Mouse (Mus musculus): ENCODE results near the gene Ifit3. TPM values are rescaled to one million over a fixed set of nuclear protein-coding genes. Genes with fewer than 3 reads are reported as not detected.

The Ifit3 gene
- total and polyA plus RNA-seq, 2 experiments from 2014 or later, result 1.8 to 3.1 TPM

- H3K27me3 ChIP-seq (ENCODE audit: insufficient read depth, low read length), result no peaks in the 10 kb centered on the region
- 82% methylated on average over 2 of the region's 2 CpGs for WGBS
Measured at GRCm38 (mm10) chr19:34627496-34627895, 44.2 kb downstream of the Ifit3 start.

GRCm38 (mm10) chr19:34631487-34631886, 48.2 kb downstream of the Ifit3 start:
- Histone ChIP-seq H3K9ac (replicated peaks; ENCODE audit: low read length) (no peak overlapping the region), H3K4me2 (ENCODE audit: low read depth, low read length) (no peak overlapping the region), H3K9me3 (ENCODE audit: low read length) (no peaks in the 10 kb centered on the region), H3K4me3 (ENCODE audit: low read length) (no peak overlapping the region), H3K27ac (no peak overlapping the region), H3K4me1 (ENCODE audit: insufficient read depth, low read length) (no peaks in the 10 kb centered on the region), H3K36me3 (ENCODE audit: insufficient read depth, low read length) (no peaks in the 10 kb centered on the region), H3K27me3 (ENCODE audit: insufficient read depth, low read length) (no peaks in the 10 kb centered on the region)
- TF ChIP-seq CTCF (IDR thresholded peaks at IDR 0.05; ENCODE audit: low read depth), result no peak
- ATAC-seq (no peak), DNase-seq (ENCODE audit: low spot score) (no peak)

More at GRCm38 (mm10) chr19:34627496-34627895, 44.2 kb downstream of the Ifit3 start:
- H3K9me3 ChIP-seq (ENCODE audit: low read length), result no peaks in the 10 kb centered on the region
- no peak overlapping the region for H3K4me2 ChIP-seq (ENCODE audit: low read depth, low read length)
- no peak for DNase-seq (ENCODE audit: low spot score)
- H3K36me3 ChIP-seq (ENCODE audit: insufficient read depth, low read length), result no peaks in the 10 kb centered on the region
- TF ChIP-seq CTCF (IDR thresholded peaks at IDR 0.05; ENCODE audit: low read depth), result no peak
- no peak for ATAC-seq
- H3K9ac ChIP-seq (replicated peaks; ENCODE audit: low read length), result no peak overlapping the region
- H3K4me1 ChIP-seq (ENCODE audit: insufficient read depth, low read length), result no peaks in the 10 kb centered on the region
- H3K4me3 ChIP-seq (ENCODE audit: low read length), result no peak overlapping the region
- no peak overlapping the region for H3K27ac ChIP-seq

GRCm38 (mm10) chr19:34633484-34633883, 50.2 kb downstream of the Ifit3 start:
- ATAC-seq, result no peak
- Histone ChIP-seq H3K9ac (replicated peaks; ENCODE audit: low read length) (no peak overlapping the region), H3K9me3 (ENCODE audit: low read length) (no peaks in the 10 kb centered on the region), H3K36me3 (ENCODE audit: insufficient read depth, low read length) (no peaks in the 10 kb centered on the region), H3K4me1 (ENCODE audit: insufficient read depth, low read length) (no peaks in the 10 kb centered on the region), H3K27ac (no peak overlapping the region), H3K4me2 (ENCODE audit: low read depth, low read length) (no peak overlapping the region), H3K27me3 (ENCODE audit: insufficient read depth, low read length) (no peaks in the 10 kb centered on the region), H3K4me3 (ENCODE audit: low read length) (no peak overlapping the region)
- no peak for TF ChIP-seq CTCF (IDR thresholded peaks at IDR 0.05; ENCODE audit: low read depth)
- 85% methylated on average over 2 of the region's 2 CpGs for WGBS
- DNase-seq (ENCODE audit: low spot score), result no peak

- no peak overlapping the region for H3K27ac ChIP-seq
- H3K27me3 ChIP-seq (ENCODE audit: insufficient read depth, low read length), result no peaks in the 10 kb centered on the region
- no peaks in the 10 kb centered on the region for H3K9me3 ChIP-seq (ENCODE audit: low read length)
- H3K4me3 ChIP-seq (ENCODE audit: low read length), result no peak overlapping the region
- no peaks in the 10 kb centered on the region for H3K4me1 ChIP-seq (ENCODE audit: insufficient read depth, low read length)
- DNase-seq (ENCODE audit: low spot score) (peak; percentile 46), ATAC-seq (peak; percentile 58)
- peak; percentile 74 for TF ChIP-seq CTCF (IDR thresholded peaks at IDR 0.05; ENCODE audit: low read depth)
- no peak overlapping the region for H3K4me2 ChIP-seq (ENCODE audit: low read depth, low read length)
- no peak overlapping the region for H3K9ac ChIP-seq (replicated peaks; ENCODE audit: low read length)
- no peaks in the 10 kb centered on the region for H3K36me3 ChIP-seq (ENCODE audit: insufficient read depth, low read length)
- WGBS, result 13% methylated on average over 3 of the region's 3 CpGs
Measured at GRCm38 (mm10) chr19:34636933-34637557, 53.7 kb downstream of the Ifit3 start.

Other genes starting within 250 kb of the Ifit3 start
- gene Ch25h, start 108.4 kb upstream of the Ifit3 start, total RNA-seq (2014; rRNA removed), result 1.2 and 1.6 TPM in 2 replicates
- gene Ch25h, start 108.4 kb upstream of the Ifit3 start, polyA plus RNA-seq (2015; fragmentation: Nextera tagmentation; extraction: Ambion mirVana), result 0.76 and 0.96 TPM in 2 replicates
- gene Lipa, start 56.1 kb upstream of the Ifit3 start, total RNA-seq (2014; rRNA removed), result 20.3 and 25.8 TPM in 2 replicates
- 18.3 and 18.9 TPM in 2 replicates for gene Lipa, start 56.1 kb upstream of the Ifit3 start, polyA plus RNA-seq (2015; fragmentation: Nextera tagmentation; extraction: Ambion mirVana)
- 4.5 and 8.3 TPM in 2 replicates for gene Ifit2, start 32.8 kb upstream of the Ifit3 start, total RNA-seq (2014; rRNA removed)
- gene Ifit2, start 32.8 kb upstream of the Ifit3 start, polyA plus RNA-seq (2015; fragmentation: Nextera tagmentation; extraction: Ambion mirVana), result 5.6 and 5.8 TPM in 2 replicates
- 0.86 and 1.5 TPM in 2 replicates for gene Ifit1bl1, start 18.4 kb downstream of the Ifit3 start, total RNA-seq (2014; rRNA removed)
- 1.3 and 1.4 TPM in 2 replicates for gene Ifit1bl1, start 18.4 kb downstream of the Ifit3 start, polyA plus RNA-seq (2015; fragmentation: Nextera tagmentation; extraction: Ambion mirVana)
- gene Ifit3b, start 24.4 kb downstream of the Ifit3 start, total RNA-seq (2014; rRNA removed), result 0.21 and 0.43 TPM in 2 replicates
- 0.98 and 0.99 TPM in 2 replicates for gene Ifit3b, start 24.4 kb downstream of the Ifit3 start, polyA plus RNA-seq (2015; fragmentation: Nextera tagmentation; extraction: Ambion mirVana)
- gene Ifit1bl2, start 57.2 kb downstream of the Ifit3 start, total RNA-seq (2014; rRNA removed), result 0.37 and 1.2 TPM in 2 replicates
- 0.16 and 0.26 TPM in 2 replicates for gene Ifit1bl2, start 57.2 kb downstream of the Ifit3 start, polyA plus RNA-seq (2015; fragmentation: Nextera tagmentation; extraction: Ambion mirVana)
- 0.72 and 1.5 TPM in 2 replicates for gene Ifit1, start 57.3 kb downstream of the Ifit3 start, total RNA-seq (2014; rRNA removed)
- gene Ifit1, start 57.3 kb downstream of the Ifit3 start, polyA plus RNA-seq (2015; fragmentation: Nextera tagmentation; extraction: Ambion mirVana), result 0.99 and 1.3 TPM in 2 replicates
- gene Slc16a12, start 163.8 kb downstream of the Ifit3 start, total RNA-seq (2014; rRNA removed), result 2.1 and 3.6 TPM in 2 replicates
- gene Slc16a12, start 163.8 kb downstream of the Ifit3 start, polyA plus RNA-seq (2015; fragmentation: Nextera tagmentation; extraction: Ambion mirVana), result 2.1 and 3.0 TPM in 2 replicates

All from hindbrain, postnatal 0 days (tissue).